Mouse (Mus musculus): ENCODE data around the gene Mrpl54.

- TF ChIP-seq EP300 (IDR thresholded peaks at IDR 0.05; ENCODE audit: insufficient read depth, low read depth, low read length) (no peak), POLR2A (IDR thresholded peaks at IDR 0.05; ENCODE audit: insufficient read depth, low read depth, low read length) (no peak)
Measured at GRCm38 (mm10) chr10:81230438-81231332, 36.0 kb downstream of the Mrpl54 start, which contains the start of gene Atcay.

Data from heart, adult 2 months (tissue).